Mouse (Mus musculus) midbrain, embryonic 11.5 days (tissue): ENCODE results near the gene Creb3l2. TPM values are rescaled to one million over a fixed set of nuclear protein-coding genes. Genes with fewer than 3 reads are reported as not detected.

Source experiments
- ATAC-seq: fragments of 200-750 bp; cut with Nextera tagmentation; 2 replicates; pipeline ENCODE4 v1.8.0; 2017; ENCODE audit warnings: moderate TSS enrichment, moderate library complexity; ENCODE audit not compliant: low FRiP score
- DNase-seq: peaks from one replicate; pipeline ENCODE4 v3.0.0; 2015; ENCODE audit warnings: low spot score; ENCODE audit errors: missing footprints
- H3K27ac ChIP-seq: fragments of 300-500 bp; sonication (generic); 2 replicates; pipeline ENCODE4 v1.5.1; 2014; ENCODE audit warnings: low read depth, low read length
- H3K27me3 ChIP-seq: fragments of 300-500 bp; sonication (generic); 2 replicates; pipeline ENCODE4 v1.6.1; 2014; ENCODE audit warnings: mild to moderate bottlenecking, low read length, moderate library complexity, mixed read lengths; ENCODE audit not compliant: control insufficient read depth, insufficient read depth
- H3K36me3 ChIP-seq: fragments of 300-500 bp; sonication (generic); 2 replicates; pipeline ENCODE4 v1.6.1; 2014; ENCODE audit warnings: mild to moderate bottlenecking, low read length, moderate library complexity, mixed read lengths; ENCODE audit not compliant: control insufficient read depth, insufficient read depth
- H3K4me1 ChIP-seq: fragments of 300-500 bp; sonication (generic); 2 replicates; pipeline ENCODE4 v1.6.1; 2014; ENCODE audit warnings: low read length; ENCODE audit not compliant: control insufficient read depth, insufficient read depth
- H3K4me2 ChIP-seq: fragments of 300-500 bp; sonication (generic); 2 replicates; pipeline ENCODE4 v1.6.1; 2014; ENCODE audit warnings: mild to moderate bottlenecking, moderate library complexity
- H3K4me3 ChIP-seq: fragments of 300-500 bp; sonication (generic); 2 replicates; pipeline ENCODE4 v1.5.1; 2014; ENCODE audit warnings: low read depth, low read length
- H3K9ac ChIP-seq: fragments of 300-500 bp; sonication (generic); 2 replicates; pipeline ENCODE4 v1.6.1; 2014; ENCODE audit warnings: low read length
- H3K9me3 ChIP-seq: fragments of 300-500 bp; sonication (generic); 2 replicates; pipeline ENCODE4 v1.6.1; 2016; ENCODE audit warnings: low read length; ENCODE audit not compliant: control insufficient read depth
- WGBS: fragments of 180-500 bp; shearing (Covaris S2); extraction: QIAGEN DNeasy Blood & Tissue Kit; methylation state at CpG from one replicate; pipeline ENCODE4 v1.1.7; 2014; 5-methylcytosine and 5-hydroxymethylcytosine counted together
- polyA plus RNA-seq: library from polyadenylated mRNA; unstranded; fragments of >200 nt; fragmentation: Nextera tagmentation; extraction: Ambion mirVana; gene quantifications from 2 replicates; pipeline ENCODE4 v1.2.1, GENCODE M21; 2014

The Creb3l2 gene
- polyA plus RNA-seq, 1 experiment from 2014 or later, result 5.5 TPM

GRCm38 (mm10) chr6:37435391-37435790, 6.6 kb downstream of the Creb3l2 start:
- Histone ChIP-seq H3K27me3 (no peaks in the 10 kb centered on the region), H3K36me3 (no peaks in the 10 kb centered on the region), H3K27ac (no peak overlapping the region), H3K9ac (no peak overlapping the region), H3K4me3 (no peak overlapping the region), H3K4me2 (no peak overlapping the region), H3K9me3 (no peaks in the 10 kb centered on the region), H3K4me1 (peaks cover 8% of the 10 kb centered on the region)
- 86% methylated on average over 6 of the region's 6 CpGs for WGBS
- peak; percentile 14 for DNase-seq
- no peak for ATAC-seq

- H3K9ac ChIP-seq, result no peak overlapping the region
- no peaks in the 10 kb centered on the region for H3K36me3 ChIP-seq
- H3K27ac ChIP-seq, result no peak overlapping the region
- no peaks in the 10 kb centered on the region for H3K27me3 ChIP-seq
- DNase-seq, result peak; percentile 72
- peaks cover 5% of the 10 kb centered on the region for H3K4me1 ChIP-seq
- ATAC-seq, result no peak
- H3K9me3 ChIP-seq, result no peaks in the 10 kb centered on the region
- H3K4me2 ChIP-seq, result no peak overlapping the region
- WGBS, result 92% methylated on average over 3 of the region's 3 CpGs
- H3K4me3 ChIP-seq, result no peak overlapping the region
Observed at GRCm38 (mm10) chr6:37429849-37430470, 12.0 kb downstream of the Creb3l2 start.

- H3K27me3 ChIP-seq, result no peaks in the 10 kb centered on the region
- no peaks in the 10 kb centered on the region for H3K9me3 ChIP-seq
- no peak overlapping the region for H3K4me2 ChIP-seq
- no peak overlapping the region for H3K4me3 ChIP-seq
- no peaks in the 10 kb centered on the region for H3K36me3 ChIP-seq
- peak; percentile 53 for DNase-seq
- H3K4me1 ChIP-seq, result peaks cover 5% of the 10 kb centered on the region
- no peak overlapping the region for H3K9ac ChIP-seq
- 92% methylated on average over 8 of the region's 8 CpGs for WGBS
- H3K27ac ChIP-seq, result no peak overlapping the region
- ATAC-seq, result no peak
Observed at GRCm38 (mm10) chr6:37428947-37429346, 13.0 kb downstream of the Creb3l2 start.

GRCm38 (mm10) chr6:37428044-37428443, 13.9 kb downstream of the Creb3l2 start:
- Histone ChIP-seq H3K4me2 (no peak overlapping the region), H3K27me3 (no peaks in the 10 kb centered on the region), H3K4me3 (no peak overlapping the region), H3K36me3 (no peaks in the 10 kb centered on the region), H3K27ac (no peak overlapping the region), H3K9ac (no peak overlapping the region), H3K4me1 (peaks cover 5% of the 10 kb centered on the region), H3K9me3 (no peaks in the 10 kb centered on the region)
- DNase-seq (peak; percentile 62), ATAC-seq (no peak)
- WGBS, result 67% methylated on average over 11 of the region's 11 CpGs

GRCm38 (mm10) chr6:37426615-37427014, 15.3 kb downstream of the Creb3l2 start:
- H3K4me1 ChIP-seq, result peaks cover 5% of the 10 kb centered on the region
- ATAC-seq (no peak), DNase-seq (no peak)
- H3K27ac ChIP-seq, result no peak overlapping the region
- 89% methylated on average over 2 of the region's 2 CpGs for WGBS
- H3K27me3 ChIP-seq, result no peaks in the 10 kb centered on the region
- H3K36me3 ChIP-seq, result no peaks in the 10 kb centered on the region
- no peak overlapping the region for H3K4me3 ChIP-seq
- no peaks in the 10 kb centered on the region for H3K9me3 ChIP-seq
- H3K9ac ChIP-seq, result no peak overlapping the region
- H3K4me2 ChIP-seq, result no peak overlapping the region

- no peaks in the 10 kb centered on the region for H3K36me3 ChIP-seq
- no peaks in the 10 kb centered on the region for H3K27me3 ChIP-seq
- ATAC-seq (no peak), DNase-seq (no peak)
- H3K4me2 ChIP-seq, result no peak overlapping the region
- H3K9ac ChIP-seq, result no peak overlapping the region
- no peak overlapping the region for H3K4me3 ChIP-seq
- WGBS, result 82% methylated on average over 3 of the region's 3 CpGs
- H3K27ac ChIP-seq, result no peak overlapping the region
- no peaks in the 10 kb centered on the region for H3K4me1 ChIP-seq
- no peaks in the 10 kb centered on the region for H3K9me3 ChIP-seq
Observed at GRCm38 (mm10) chr6:37425833-37426232, 16.1 kb downstream of the Creb3l2 start.

GRCm38 (mm10) chr6:37425075-37425474, 16.9 kb downstream of the Creb3l2 start:
- Histone ChIP-seq H3K4me3 (no peak overlapping the region), H3K27ac (no peak overlapping the region), H3K9me3 (no peaks in the 10 kb centered on the region), H3K36me3 (no peaks in the 10 kb centered on the region), H3K4me1 (no peaks in the 10 kb centered on the region), H3K4me2 (no peak overlapping the region), H3K9ac (no peak overlapping the region), H3K27me3 (no peaks in the 10 kb centered on the region)
- 83% methylated on average over 3 of the region's 3 CpGs for WGBS
- DNase-seq (no peak), ATAC-seq (no peak)

- Histone ChIP-seq H3K9me3 (no peaks in the 10 kb centered on the region), H3K4me3 (no peak overlapping the region), H3K9ac (no peak overlapping the region), H3K27me3 (no peaks in the 10 kb centered on the region), H3K4me1 (no peaks in the 10 kb centered on the region), H3K36me3 (no peaks in the 10 kb centered on the region), H3K27ac (no peak overlapping the region), H3K4me2 (no peak overlapping the region)
- no peak for DNase-seq
- 80% methylated on average over 7 of the region's 7 CpGs for WGBS
- no peak for ATAC-seq
Observed at GRCm38 (mm10) chr6:37424374-37424773, 17.6 kb downstream of the Creb3l2 start.

GRCm38 (mm10) chr6:37423386-37423785, 18.6 kb downstream of the Creb3l2 start:
- DNase-seq (no peak), ATAC-seq (no peak)
- H3K4me1 ChIP-seq, result no peaks in the 10 kb centered on the region
- H3K4me2 ChIP-seq, result no peak overlapping the region
- no peaks in the 10 kb centered on the region for H3K9me3 ChIP-seq
- 81% methylated on average over 1 of the region's 1 CpGs for WGBS
- H3K27me3 ChIP-seq, result no peaks in the 10 kb centered on the region
- no peaks in the 10 kb centered on the region for H3K36me3 ChIP-seq
- no peak overlapping the region for H3K4me3 ChIP-seq
- H3K27ac ChIP-seq, result no peak overlapping the region
- H3K9ac ChIP-seq, result no peak overlapping the region
